Mouse (Mus musculus) heart, postnatal 0 days (tissue): Measurements from ENCODE around the gene Fam98c. TPM values are rescaled to one million over a fixed set of nuclear protein-coding genes. Genes with fewer than 3 reads are reported as not detected.

ENCODE experiments used
- ATAC-seq: fragments of 200-750 bp; cut with Nextera tagmentation; 2 replicates; pipeline ENCODE4 v1.8.0; 2017; ENCODE audit warnings: low read depth, moderate number of reproducible peaks, moderate library complexity; ENCODE audit not compliant: insufficient read depth
- DNase-seq: peaks from one replicate; pipeline ENCODE4 v3.0.0-alpha.2; 2016; ENCODE audit warnings: low spot score
- H3K27ac ChIP-seq: fragments of 300-500 bp; sonication (generic); 2 replicates; pipeline ENCODE4 v1.5.1; 2014; ENCODE audit warnings: low read depth, mild to moderate bottlenecking
- H3K27me3 ChIP-seq: fragments of 300-500 bp; sonication (generic); 2 replicates; pipeline ENCODE4 v1.6.1; 2014; ENCODE audit warnings: low read length, mixed read lengths; ENCODE audit not compliant: control insufficient read depth, insufficient read depth
- H3K36me3 ChIP-seq: fragments of 300-500 bp; sonication (generic); replicated peaks from 2 replicates; pipeline ENCODE4 v1.6.1; 2014; ENCODE audit warnings: low read length, mixed read lengths; ENCODE audit not compliant: control insufficient read depth, insufficient read depth
- H3K4me1 ChIP-seq: fragments of 300-500 bp; sonication (generic); 2 replicates; pipeline ENCODE4 v1.6.1; 2014; ENCODE audit warnings: antibody characterized with exemption; ENCODE audit not compliant: control insufficient read depth, insufficient read depth
- H3K4me2 ChIP-seq: fragments of 300-500 bp; sonication (generic); 2 replicates; pipeline ENCODE4 v1.6.1; 2014; ENCODE audit warnings: low read depth, mild to moderate bottlenecking, low read length, moderate library complexity
- H3K4me3 ChIP-seq: fragments of 300-500 bp; sonication (generic); 2 replicates; pipeline ENCODE4 v1.5.1; 2014; ENCODE audit warnings: low read depth, low read length
- H3K9ac ChIP-seq: fragments of 300-500 bp; sonication (generic); replicated peaks from 2 replicates; pipeline ENCODE4 v1.6.1; 2014; ENCODE audit warnings: low read depth, low read length, mixed read lengths
- H3K9me3 ChIP-seq: fragments of 300-500 bp; sonication (generic); replicated peaks from 2 replicates; pipeline ENCODE4 v1.6.1; 2016; ENCODE audit warnings: low read length; ENCODE audit not compliant: control insufficient read depth
- CTCF ChIP-seq: IDR thresholded peaks from 2 replicates; pipeline ENCODE4 v1.5.1; 2016; ENCODE audit warnings: antibody characterized with exemption, control low read depth, low read depth
- EP300 ChIP-seq: IDR thresholded peaks from 2 replicates; pipeline ENCODE4 v1.6.1; 2016; ENCODE audit warnings: antibody characterized with exemption, low read depth
- WGBS: fragments of 180-500 bp; shearing (Covaris S2); extraction: QIAGEN DNeasy Blood & Tissue Kit; methylation state at CpG from one replicate; pipeline ENCODE4 v1.1.7; 2014; 5-methylcytosine and 5-hydroxymethylcytosine counted together
- polyA plus RNA-seq: library from polyadenylated mRNA; unstranded; fragments of >200 nt; fragmentation: Nextera tagmentation; extraction: Ambion mirVana; gene quantifications from 2 replicates; pipeline ENCODE4 v1.2.1, GENCODE M21; 2015
- total RNA-seq: library from RNA; depleted of rRNA; stranded (reverse); fragments of >200 nt; gene quantifications from 2 replicates; pipeline ENCODE4 v1.2.3, GENCODE M21; 2014; ENCODE audit warnings: low replicate concordance

The Fam98c gene
- total and polyA plus RNA-seq, 2 experiments from 2014 or later: 23.2 to 28.1 TPM

GRCm38 (mm10) chr7:29168121-29168695 lies 12.2 kb upstream of the Fam98c start:
- Histone ChIP-seq H3K9ac (no peak overlapping the region), H3K27ac (no peak overlapping the region), H3K4me1 (peaks cover 16% of the 10 kb centered on the region), H3K4me2 (peak overlapping the region; percentile 66), H3K27me3 (peaks cover 45% of the 10 kb centered on the region), H3K9me3 (no peaks in the 10 kb centered on the region), H3K4me3 (peak overlapping the region; percentile 59), H3K36me3 (0 out of 2 replicates have a peak, but pooled peaks cover under 1% of the 10 kb centered on the region)
- ATAC-seq: no peak
- TF ChIP-seq CTCF (no peak), EP300 (no peak)
- no peak for DNase-seq
- 10% methylated on average over 10 of the region's 10 CpGs for WGBS

GRCm38 (mm10) chr7:29167656-29168055 lies 11.6 kb upstream of the Fam98c start:
- 19% methylated on average over 19 of the region's 19 CpGs for WGBS
- Histone ChIP-seq H3K4me3 (no peak overlapping the region), H3K27me3 (peaks cover 40% of the 10 kb centered on the region), H3K4me1 (peaks cover 16% of the 10 kb centered on the region), H3K9me3 (no peaks in the 10 kb centered on the region), H3K36me3 (no peaks in the 10 kb centered on the region), H3K4me2 (no peak overlapping the region), H3K27ac (no peak overlapping the region), H3K9ac (no peak overlapping the region)
- DNase-seq (no peak), ATAC-seq (no peak)
- no peak for TF ChIP-seq CTCF
- no peak for TF ChIP-seq EP300

- 17% methylated on average over 9 of the region's 9 CpGs for WGBS
- H3K9ac ChIP-seq: no peak overlapping the region
- no peaks in the 10 kb centered on the region; the same call in 1 of the 2 replicates for H3K4me1 ChIP-seq
- H3K27ac ChIP-seq: no peak overlapping the region
- H3K9me3 ChIP-seq: no peaks in the 10 kb centered on the region
- TF ChIP-seq CTCF (no peak), EP300 (no peak)
- H3K4me3 ChIP-seq: no peak overlapping the region
- peak; percentile 58; the same call in 1 of the 2 replicates for ATAC-seq
- DNase-seq: no peak
- H3K4me2 ChIP-seq: no peak overlapping the region
- peaks cover 23% of the 10 kb centered on the region for H3K27me3 ChIP-seq
- H3K36me3 ChIP-seq: no peaks in the 10 kb centered on the region; the same call in 1 of the 2 replicates
These were observed 6.9 kb upstream of the Fam98c start for GRCm38 (mm10) chr7:29162750-29163525.

- ATAC-seq (no peak), DNase-seq (no peak)
- Histone ChIP-seq H3K36me3 (no peaks in the 10 kb centered on the region; the same call in 1 of the 2 replicates), H3K4me2 (no peak overlapping the region), H3K9ac (no peak overlapping the region), H3K4me3 (no peak overlapping the region), H3K4me1 (no peaks in the 10 kb centered on the region; the same call in 1 of the 2 replicates), H3K27me3 (peaks cover 19% of the 10 kb centered on the region), H3K27ac (no peak overlapping the region), H3K9me3 (no peaks in the 10 kb centered on the region)
- TF ChIP-seq CTCF: no peak
- TF ChIP-seq EP300: no peak
- WGBS: 74% methylated on average over 5 of the region's 5 CpGs
These were observed 6.3 kb upstream of the Fam98c start for GRCm38 (mm10) chr7:29162294-29162693.

GRCm38 (mm10) chr7:29158264-29158663 lies 2.2 kb upstream of the Fam98c start:
- Histone ChIP-seq H3K36me3 (peaks cover 12% of the 10 kb centered on the region; the same call in 1 of the 2 replicates), H3K27ac (no peak overlapping the region), H3K4me3 (no peak overlapping the region), H3K27me3 (peaks cover 17% of the 10 kb centered on the region), H3K9ac (no peak overlapping the region), H3K9me3 (no peaks in the 10 kb centered on the region), H3K4me2 (no peak overlapping the region), H3K4me1 (no peaks in the 10 kb centered on the region; the same call in 1 of the 2 replicates)
- no peak for TF ChIP-seq CTCF
- no peak for TF ChIP-seq EP300
- DNase-seq (no peak), ATAC-seq (no peak)
- WGBS: 6% methylated on average over 5 of the region's 5 CpGs
